Mouse (Mus musculus): ENCODE data around the gene B4galnt4. TPM values are rescaled to one million over a fixed set of nuclear protein-coding genes. Genes with fewer than 3 reads are reported as not detected.

Gene B4galnt4
- polyA plus RNA-seq, 1 experiment from 2014 or later = 10.3 TPM

- Histone ChIP-seq H3K4me1 (ENCODE audit: control insufficient read depth, insufficient read depth, low read length) (0 out of 2 replicates have a peak, but pooled peaks cover 3% of the 10 kb centered on the region), H3K4me2 (replicated peaks; ENCODE audit: low read depth, low read length) (no peak overlapping the region), H3K9ac (replicated peaks; ENCODE audit: low read depth, low read length) (no peak overlapping the region), H3K27ac (ENCODE audit: low read length) (no peak overlapping the region), H3K27me3 (ENCODE audit: control insufficient read depth, insufficient read depth, low read length) (no peaks in the 10 kb centered on the region), H3K9me3 (ENCODE audit: control insufficient read depth, low read depth, low read length) (no peaks in the 10 kb centered on the region), H3K36me3 (ENCODE audit: control insufficient read depth, insufficient read depth, low read length) (no peaks in the 10 kb centered on the region), H3K4me3 (ENCODE audit: low read depth, low read length) (no peak overlapping the region)
- WGBS = 81% methylated on average over 9 of the region's 9 CpGs
- no peak for ATAC-seq (ENCODE audit: insufficient number of reproducible peaks, insufficient read depth, low FRiP score, low read depth)
These were observed 55.0 kb downstream of the B4galnt4 start for GRCm38 (mm10) chr7:141115874-141116273.

- Histone ChIP-seq H3K27ac (ENCODE audit: low read length) (no peak within 1 kb of the TSS), H3K4me1 (ENCODE audit: control insufficient read depth, insufficient read depth, low read length) (peaks cover 6% of the 10 kb centered on the region; the same call in 1 of the 2 replicates), H3K4me2 (replicated peaks; ENCODE audit: low read depth, low read length) (peak within 1 kb of the TSS; percentile 29), H3K4me3 (ENCODE audit: low read depth, low read length) (peak within 1 kb of the TSS; percentile 4; the same call in 1 of the 2 replicates), H3K9me3 (ENCODE audit: control insufficient read depth, low read depth, low read length) (no peaks in the 10 kb centered on the region), H3K9ac (replicated peaks; ENCODE audit: low read depth, low read length) (no peak within 1 kb of the TSS), H3K36me3 (ENCODE audit: control insufficient read depth, insufficient read depth, low read length) (no peaks in the 10 kb centered on the region), H3K27me3 (ENCODE audit: control insufficient read depth, insufficient read depth, low read length) (no peaks in the 10 kb centered on the region)
- WGBS = 12% methylated on average over 9 of the region's 9 CpGs
- peak; percentile 42; the same call in 1 of the 2 replicates for ATAC-seq (ENCODE audit: insufficient number of reproducible peaks, insufficient read depth, low FRiP score, low read depth)
These were observed 56.7 kb downstream of the B4galnt4 start, which contains the start of gene Ano9 for GRCm38 (mm10) chr7:141117636-141118035. Ano9 (minus strand) TSS chr7:141117806.

- 69% methylated on average over 3 of the region's 3 CpGs for WGBS
- ATAC-seq (ENCODE audit: insufficient number of reproducible peaks, insufficient read depth, low FRiP score, low read depth) = no peak
- Histone ChIP-seq H3K4me2 (replicated peaks; ENCODE audit: low read depth, low read length) (no peak overlapping the region), H3K4me1 (ENCODE audit: control insufficient read depth, insufficient read depth, low read length) (peaks cover 8% of the 10 kb centered on the region; the same call in 1 of the 2 replicates), H3K27ac (ENCODE audit: low read length) (no peak overlapping the region), H3K9ac (replicated peaks; ENCODE audit: low read depth, low read length) (no peak overlapping the region), H3K27me3 (ENCODE audit: control insufficient read depth, insufficient read depth, low read length) (no peaks in the 10 kb centered on the region), H3K9me3 (ENCODE audit: control insufficient read depth, low read depth, low read length) (no peaks in the 10 kb centered on the region), H3K4me3 (ENCODE audit: low read depth, low read length) (no peak overlapping the region), H3K36me3 (ENCODE audit: control insufficient read depth, insufficient read depth, low read length) (no peaks in the 10 kb centered on the region)
These were observed 58.6 kb downstream of the B4galnt4 start for GRCm38 (mm10) chr7:141119487-141119886.

GRCm38 (mm10) chr7:141120605-141121004 lies 59.7 kb downstream of the B4galnt4 start:
- Histone ChIP-seq H3K36me3 (ENCODE audit: control insufficient read depth, insufficient read depth, low read length) (no peaks in the 10 kb centered on the region), H3K27me3 (ENCODE audit: control insufficient read depth, insufficient read depth, low read length) (no peaks in the 10 kb centered on the region), H3K4me1 (ENCODE audit: control insufficient read depth, insufficient read depth, low read length) (peaks cover 8% of the 10 kb centered on the region; the same call in 1 of the 2 replicates), H3K27ac (ENCODE audit: low read length) (no peak overlapping the region), H3K9ac (replicated peaks; ENCODE audit: low read depth, low read length) (no peak overlapping the region), H3K4me3 (ENCODE audit: low read depth, low read length) (no peak overlapping the region), H3K9me3 (ENCODE audit: control insufficient read depth, low read depth, low read length) (no peaks in the 10 kb centered on the region), H3K4me2 (replicated peaks; ENCODE audit: low read depth, low read length) (no peak overlapping the region)
- WGBS = 83% methylated on average over 3 of the region's 3 CpGs
- ATAC-seq (ENCODE audit: insufficient number of reproducible peaks, insufficient read depth, low FRiP score, low read depth) = no peak

GRCm38 (mm10) chr7:141121051-141121531 lies 60.2 kb downstream of the B4galnt4 start:
- ATAC-seq (ENCODE audit: insufficient number of reproducible peaks, insufficient read depth, low FRiP score, low read depth) = no peak
- Histone ChIP-seq H3K4me2 (replicated peaks; ENCODE audit: low read depth, low read length) (no peak overlapping the region), H3K27me3 (ENCODE audit: control insufficient read depth, insufficient read depth, low read length) (no peaks in the 10 kb centered on the region), H3K27ac (ENCODE audit: low read length) (no peak overlapping the region), H3K4me1 (ENCODE audit: control insufficient read depth, insufficient read depth, low read length) (peaks cover 8% of the 10 kb centered on the region; the same call in 1 of the 2 replicates), H3K9ac (replicated peaks; ENCODE audit: low read depth, low read length) (no peak overlapping the region), H3K9me3 (ENCODE audit: control insufficient read depth, low read depth, low read length) (no peaks in the 10 kb centered on the region), H3K36me3 (ENCODE audit: control insufficient read depth, insufficient read depth, low read length) (no peaks in the 10 kb centered on the region), H3K4me3 (ENCODE audit: low read depth, low read length) (no peak overlapping the region)
- WGBS = 81% methylated on average over 5 of the region's 5 CpGs

Other genes with a start within 250 kb of the B4galnt4 start
- gene Zfp941, start 238.9 kb upstream of the B4galnt4 start, polyA plus RNA-seq (2014; fragmentation: Nextera tagmentation; extraction: Ambion mirVana) = 2.7 and 3.0 TPM in 2 replicates
- gene Urah, start 226.1 kb upstream of the B4galnt4 start, polyA plus RNA-seq (2014; fragmentation: Nextera tagmentation; extraction: Ambion mirVana) = 14.2 and 18.7 TPM in 2 replicates
- not detected in 2 replicates for gene Scgb1c1, start 215.6 kb upstream of the B4galnt4 start, polyA plus RNA-seq (2014; fragmentation: Nextera tagmentation; extraction: Ambion mirVana)
- gene Odf3, start 213.3 kb upstream of the B4galnt4 start, polyA plus RNA-seq (2014; fragmentation: Nextera tagmentation; extraction: Ambion mirVana) = not detected in 2 replicates
- not detected in 2 replicates for gene Gm45785, start 204.8 kb upstream of the B4galnt4 start, polyA plus RNA-seq (2014; fragmentation: Nextera tagmentation; extraction: Ambion mirVana)
- 65.7 and 72.8 TPM in 2 replicates for gene Ric8a, start 204.1 kb upstream of the B4galnt4 start, polyA plus RNA-seq (2014; fragmentation: Nextera tagmentation; extraction: Ambion mirVana)
- gene Bet1l, start 203.5 kb upstream of the B4galnt4 start, polyA plus RNA-seq (2014; fragmentation: Nextera tagmentation; extraction: Ambion mirVana) = 48.7 and 55.3 TPM in 2 replicates
- 136 and 146 TPM in 2 replicates for gene Psmd13, start 179.1 kb upstream of the B4galnt4 start, polyA plus RNA-seq (2014; fragmentation: Nextera tagmentation; extraction: Ambion mirVana)
- gene Sirt3, start 178.8 kb upstream of the B4galnt4 start, polyA plus RNA-seq (2014; fragmentation: Nextera tagmentation; extraction: Ambion mirVana) = 21.8 and 23.5 TPM in 2 replicates
- 0.87 TPM in 1 of 2 replicates, not detected in the other for gene Cox8b, start 160.7 kb upstream of the B4galnt4 start, polyA plus RNA-seq (2014; fragmentation: Nextera tagmentation; extraction: Ambion mirVana)
- 1.2 and 2.2 TPM in 2 replicates for gene Nlrp6, start 140.2 kb upstream of the B4galnt4 start, polyA plus RNA-seq (2014; fragmentation: Nextera tagmentation; extraction: Ambion mirVana)
- gene Pgghg, start 119.7 kb upstream of the B4galnt4 start, polyA plus RNA-seq (2014; fragmentation: Nextera tagmentation; extraction: Ambion mirVana) = 28.7 and 31.0 TPM in 2 replicates
- 2.0 and 2.6 TPM in 2 replicates for gene Ifitm5, start 110.8 kb upstream of the B4galnt4 start, polyA plus RNA-seq (2014; fragmentation: Nextera tagmentation; extraction: Ambion mirVana)
- gene Gm45717, start 105.2 kb upstream of the B4galnt4 start, polyA plus RNA-seq (2014; fragmentation: Nextera tagmentation; extraction: Ambion mirVana) = not detected in 2 replicates
- gene Ifitm2, start 105.1 kb upstream of the B4galnt4 start, polyA plus RNA-seq (2014; fragmentation: Nextera tagmentation; extraction: Ambion mirVana) = 1,395 and 1,501 TPM in 2 replicates
- gene Ifitm1, start 93.9 kb upstream of the B4galnt4 start, polyA plus RNA-seq (2014; fragmentation: Nextera tagmentation; extraction: Ambion mirVana) = 241 and 289 TPM in 2 replicates
- 347 and 377 TPM in 2 replicates for gene Ifitm3, start 50.3 kb upstream of the B4galnt4 start, polyA plus RNA-seq (2014; fragmentation: Nextera tagmentation; extraction: Ambion mirVana)
- gene Ifitm6, start 43.2 kb upstream of the B4galnt4 start, polyA plus RNA-seq (2014; fragmentation: Nextera tagmentation; extraction: Ambion mirVana) = 2.6 TPM in 1 of 2 replicates, not detected in the other
- gene Gm17387, start 32.0 kb upstream of the B4galnt4 start, polyA plus RNA-seq (2014; fragmentation: Nextera tagmentation; extraction: Ambion mirVana) = not detected in 2 replicates
- 20.2 and 21.1 TPM in 2 replicates for gene Pkp3, start 17.1 kb downstream of the B4galnt4 start, polyA plus RNA-seq (2014; fragmentation: Nextera tagmentation; extraction: Ambion mirVana)
- 7.1 and 7.4 TPM in 2 replicates for gene Sigirr, start 39.5 kb downstream of the B4galnt4 start, polyA plus RNA-seq (2014; fragmentation: Nextera tagmentation; extraction: Ambion mirVana)
- gene Ano9, start 56.7 kb downstream of the B4galnt4 start, polyA plus RNA-seq (2014; fragmentation: Nextera tagmentation; extraction: Ambion mirVana) = 11.9 and 12.2 TPM in 2 replicates
- gene Ptdss2, start 61.3 kb downstream of the B4galnt4 start, polyA plus RNA-seq (2014; fragmentation: Nextera tagmentation; extraction: Ambion mirVana) = 65.1 and 67.3 TPM in 2 replicates
- gene Rnh1, start 111.8 kb downstream of the B4galnt4 start, polyA plus RNA-seq (2014; fragmentation: Nextera tagmentation; extraction: Ambion mirVana) = 165 and 181 TPM in 2 replicates
- gene Hras, start 132.9 kb downstream of the B4galnt4 start, polyA plus RNA-seq (2014; fragmentation: Nextera tagmentation; extraction: Ambion mirVana) = 79.4 and 85.5 TPM in 2 replicates
- 5.3 and 6.1 TPM in 2 replicates for gene Lrrc56, start 133.1 kb downstream of the B4galnt4 start, polyA plus RNA-seq (2014; fragmentation: Nextera tagmentation; extraction: Ambion mirVana)
- gene Lmntd2, start 153.0 kb downstream of the B4galnt4 start, polyA plus RNA-seq (2014; fragmentation: Nextera tagmentation; extraction: Ambion mirVana) = 1.7 and 2.3 TPM in 2 replicates
- gene Rassf7, start 154.8 kb downstream of the B4galnt4 start, polyA plus RNA-seq (2014; fragmentation: Nextera tagmentation; extraction: Ambion mirVana) = 57.2 and 59.2 TPM in 2 replicates
- 69.0 and 72.1 TPM in 2 replicates for gene Phrf1, start 167.7 kb downstream of the B4galnt4 start, polyA plus RNA-seq (2014; fragmentation: Nextera tagmentation; extraction: Ambion mirVana)
- 1.4 and 1.6 TPM in 2 replicates for gene Irf7, start 205.4 kb downstream of the B4galnt4 start, polyA plus RNA-seq (2014; fragmentation: Nextera tagmentation; extraction: Ambion mirVana)
- gene Cdhr5, start 215.7 kb downstream of the B4galnt4 start, polyA plus RNA-seq (2014; fragmentation: Nextera tagmentation; extraction: Ambion mirVana) = 1.6 and 1.7 TPM in 2 replicates
- gene Sct, start 218.0 kb downstream of the B4galnt4 start, polyA plus RNA-seq (2014; fragmentation: Nextera tagmentation; extraction: Ambion mirVana) = 9.1 and 10.5 TPM in 2 replicates
- gene Drd4, start 230.9 kb downstream of the B4galnt4 start, polyA plus RNA-seq (2014; fragmentation: Nextera tagmentation; extraction: Ambion mirVana) = 0.20 and 0.35 TPM in 2 replicates

Measured in stomach, embryonic 14.5 days (tissue).